Mouse (Mus musculus) midbrain, embryonic 15.5 days (tissue): ENCODE data around the gene Srf. TPM values are rescaled to one million over a fixed set of nuclear protein-coding genes. Genes with fewer than 3 reads are reported as not detected.

Experiments
- ATAC-seq: fragments of 200-750 bp; cut with Nextera tagmentation; replicated peaks from 2 replicates; pipeline ENCODE4 v1.8.0; 2017; ENCODE audit warnings: moderate TSS enrichment
- H3K27ac ChIP-seq: fragments of 300-500 bp; sonication (generic); 2 replicates; pipeline ENCODE4 v1.5.1; 2015; ENCODE audit warnings: mild to moderate bottlenecking, inconsistent platforms
- H3K27me3 ChIP-seq: fragments of 300-500 bp; sonication (generic); replicated peaks from 2 replicates; pipeline ENCODE4 v1.6.1; 2015; ENCODE audit warnings: inconsistent platforms
- H3K36me3 ChIP-seq: fragments of 300-500 bp; sonication (generic); replicated peaks from 2 replicates; pipeline ENCODE4 v1.6.1; 2015; ENCODE audit warnings: inconsistent platforms
- H3K4me1 ChIP-seq: fragments of 300-500 bp; sonication (generic); 2 replicates; pipeline ENCODE4 v1.6.1; 2015; ENCODE audit warnings: inconsistent platforms
- H3K4me2 ChIP-seq: fragments of 300-500 bp; sonication (generic); 2 replicates; pipeline ENCODE4 v1.6.1; 2015; ENCODE audit warnings: inconsistent platforms, mild to moderate bottlenecking, moderate library complexity
- H3K4me3 ChIP-seq: fragments of 300-500 bp; sonication (generic); 2 replicates; pipeline ENCODE4 v1.5.1; 2015; ENCODE audit warnings: mild to moderate bottlenecking, inconsistent platforms
- H3K9ac ChIP-seq: fragments of 300-500 bp; sonication (generic); 2 replicates; pipeline ENCODE4 v1.6.1; 2015; ENCODE audit warnings: mild to moderate bottlenecking, inconsistent platforms
- H3K9me3 ChIP-seq: fragments of 300-500 bp; sonication (generic); 2 replicates; pipeline ENCODE4 v1.6.1; 2016; ENCODE audit warnings: inconsistent platforms
- WGBS: fragments of 180-500 bp; shearing (Covaris S2); methylation state at CpG from one replicate; pipeline ENCODE4 v1.1.7; 2015; ENCODE audit warnings: mixed read lengths; 5-methylcytosine and 5-hydroxymethylcytosine counted together
- microRNA-seq: library from miRNA; unstranded; fragments of <30 nt; microRNA quantifications from one replicate; pipeline ENCODE4, GENCODE M21; 2016
- polyA plus RNA-seq: library from polyadenylated mRNA; unstranded; fragments of >200 nt; fragmentation: Nextera tagmentation; extraction: Ambion mirVana; gene quantifications from 2 replicates; pipeline ENCODE4 v1.2.1, GENCODE M21; 2015

Gene Srf
- polyA plus RNA-seq, 1 experiment from 2014 or later: 3.7 TPM

GRCm38 (mm10) chr17:46505617-46506016 is 50.4 kb downstream of the Srf start:
- 91% methylated on average over 3 of the region's 3 CpGs for WGBS
- Histone ChIP-seq H3K36me3 (0 out of 2 replicates have a peak, but pooled peaks cover 4% of the 10 kb centered on the region), H3K9me3 (no peaks in the 10 kb centered on the region), H3K4me2 (no peak overlapping the region), H3K4me3 (no peak overlapping the region), H3K27ac (no peak overlapping the region), H3K4me1 (no peaks in the 10 kb centered on the region), H3K9ac (no peak overlapping the region), H3K27me3 (no peaks in the 10 kb centered on the region)
- ATAC-seq: no peak

- no peak for ATAC-seq
- Histone ChIP-seq H3K36me3 (peaks cover 11% of the 10 kb centered on the region), H3K9ac (no peak overlapping the region), H3K9me3 (no peaks in the 10 kb centered on the region), H3K4me2 (no peak overlapping the region), H3K27ac (no peak overlapping the region), H3K27me3 (no peaks in the 10 kb centered on the region), H3K4me3 (no peak overlapping the region), H3K4me1 (no peaks in the 10 kb centered on the region)
- 85% methylated on average over 14 of the region's 14 CpGs for WGBS
These were observed 51.9 kb downstream of the Srf start for GRCm38 (mm10) chr17:46503847-46504638.

- H3K4me2 ChIP-seq: no peak overlapping the region
- H3K36me3 ChIP-seq: peaks cover 7% of the 10 kb centered on the region
- no peak for ATAC-seq
- WGBS: 94% methylated on average over 2 of the region's 2 CpGs
- no peak overlapping the region for H3K27ac ChIP-seq
- no peaks in the 10 kb centered on the region for H3K27me3 ChIP-seq
- H3K4me1 ChIP-seq: no peaks in the 10 kb centered on the region
- H3K4me3 ChIP-seq: no peak overlapping the region
- no peaks in the 10 kb centered on the region for H3K9me3 ChIP-seq
- no peak overlapping the region for H3K9ac ChIP-seq
These were observed 53.2 kb downstream of the Srf start for GRCm38 (mm10) chr17:46502775-46503174.

Small RNA genes lying within 50 kb of the gene (microRNA-seq; reads per million reads assigned to microRNA genes)
- gene Mir6976: not detected

Other genes starting within 250 kb of the Srf start
- 10.7 TPM in 2 replicates for gene Abcc10, start 227.8 kb downstream of the Srf start, polyA plus RNA-seq
- 18.7 and 21.8 TPM in 2 replicates for gene Zfp318, start 172.4 kb downstream of the Srf start, polyA plus RNA-seq
- 2.0 and 3.0 TPM in 2 replicates for gene Crip3, start 127.2 kb downstream of the Srf start, polyA plus RNA-seq
- not detected in 2 replicates for gene Slc22a7, start 117.7 kb downstream of the Srf start, polyA plus RNA-seq
- gene Ttbk1, start 68.5 kb downstream of the Srf start, polyA plus RNA-seq: 8.7 and 9.0 TPM in 2 replicates
- 14.5 and 17.3 TPM in 2 replicates for gene Dnph1, start 59.5 kb downstream of the Srf start, polyA plus RNA-seq
- gene Cul9, start 9.8 kb downstream of the Srf start, polyA plus RNA-seq: 25.0 and 26.7 TPM in 2 replicates
- gene Ptk7, start 73.3 kb upstream of the Srf start, polyA plus RNA-seq: 33.6 and 34.8 TPM in 2 replicates
- gene Klc4, start 89.8 kb upstream of the Srf start, polyA plus RNA-seq: 42.5 and 44.5 TPM in 2 replicates
- gene Mrpl2, start 90.1 kb upstream of the Srf start, polyA plus RNA-seq: 60.6 and 74.5 TPM in 2 replicates
- 44.7 and 46.3 TPM in 2 replicates for gene Cul7, start 94.2 kb upstream of the Srf start, polyA plus RNA-seq
- gene Rrp36, start 118.2 kb upstream of the Srf start, polyA plus RNA-seq: 49.9 and 50.8 TPM in 2 replicates
- 277 and 304 TPM in 2 replicates for gene Mea1, start 122.6 kb upstream of the Srf start, polyA plus RNA-seq
- 172 and 180 TPM in 2 replicates for gene Klhdc3, start 124.7 kb upstream of the Srf start, polyA plus RNA-seq
- 103 and 112 TPM in 2 replicates for gene Ppp2r5d, start 148.9 kb upstream of the Srf start, polyA plus RNA-seq
- gene Pex6, start 155.3 kb upstream of the Srf start, polyA plus RNA-seq: 28.2 and 31.9 TPM in 2 replicates
- 0.65 and 1.3 TPM in 2 replicates for gene Gnmt, start 173.0 kb upstream of the Srf start, polyA plus RNA-seq
- 67.1 and 68.2 TPM in 2 replicates for gene Cnpy3, start 196.0 kb upstream of the Srf start, polyA plus RNA-seq
- gene Ptcra, start 207.5 kb upstream of the Srf start, polyA plus RNA-seq: 0.18 and 0.39 TPM in 2 replicates
- 51.3 and 54.9 TPM in 2 replicates for gene 2310039H08Rik, start 216.5 kb upstream of the Srf start, polyA plus RNA-seq
- 80.6 and 83.1 TPM in 2 replicates for gene Rpl7l1, start 226.5 kb upstream of the Srf start, polyA plus RNA-seq